Mouse (Mus musculus) cortical plate, adult 2 months (tissue): ENCODE data around the gene Slc2a4.

Experiments
- CTCF ChIP-seq: fragments of 200-500 bp; IDR thresholded peaks from 2 replicates; pipeline ENCODE4 v1.5.1; 2011; ENCODE audit warnings: mild to moderate bottlenecking, control low read depth, low read length; ENCODE audit not compliant: insufficient read depth; ENCODE audit errors: extremely low read depth
- POLR2A ChIP-seq: fragments of 200-500 bp; IDR thresholded peaks from 2 replicates; pipeline ENCODE4 v1.6.1; 2011; ENCODE audit warnings: mild to moderate bottlenecking, low read length, control low read depth; ENCODE audit not compliant: insufficient read depth; ENCODE audit errors: extremely low read depth

- TF ChIP-seq POLR2A (no peak), CTCF (peak; percentile 76)
These were observed 13.8 kb downstream of the Slc2a4 start for GRCm38 (mm10) chr11:69934169-69934568.
